Comparison of ENCODE assay signal across 8 mouse cellular contexts in the genomic region with DNA sequence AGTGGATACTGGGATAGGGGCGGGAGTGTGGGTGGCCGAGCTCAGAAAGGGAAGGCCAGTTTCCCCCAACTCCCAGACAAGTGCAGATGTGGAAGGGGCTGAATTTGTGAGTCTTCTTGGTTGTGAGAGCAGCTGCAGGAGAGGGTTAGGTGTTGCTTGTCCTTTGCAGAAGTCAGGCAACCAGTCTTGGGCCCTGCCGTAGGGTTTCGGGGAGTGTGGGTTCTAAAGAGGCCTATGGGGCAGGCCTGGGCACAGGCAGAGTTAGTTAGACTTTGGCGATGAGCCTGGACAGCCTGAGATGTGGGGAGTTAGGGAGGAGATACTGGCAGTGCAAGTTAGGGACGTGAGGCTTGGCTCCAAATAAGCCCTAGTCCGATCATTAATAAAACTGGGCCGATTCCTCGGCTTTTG. TPM values are rescaled to one million over a fixed set of nuclear protein-coding genes. Genes with fewer than 3 reads are reported as not detected.
DNase-seq lines count a peak whose midpoint lies in the region; ATAC-seq and TF ChIP-seq lines count a peak whose summit lies in the region.

No protein-coding gene starts in this region.

- H3K4me2 ChIP-seq in lung, embryonic 15.5 days, result peak overlapping the region; percentile 83
- H3K4me2 ChIP-seq in heart, postnatal 0 days (ENCODE audit: low read depth, low read length), result peak overlapping the region; percentile 94
- H3K4me2 ChIP-seq in liver, postnatal 0 days (ENCODE audit: low read depth, low read length), result peak overlapping the region; percentile 81

- H3K36me3 ChIP-seq in lung, embryonic 15.5 days, result peaks cover 8% of the 10 kb centered on the region
- peaks cover 14% of the 10 kb centered on the region for H3K36me3 ChIP-seq in heart, postnatal 0 days (replicated peaks; ENCODE audit: control insufficient read depth, insufficient read depth, low read length)
- H3K36me3 ChIP-seq in liver, postnatal 0 days (replicated peaks; ENCODE audit: insufficient read depth, low read length), result peaks cover 7% of the 10 kb centered on the region; the same call in 1 of the 2 replicates

- TF ChIP-seq EP300 in heart, postnatal 0 days (IDR thresholded peaks at IDR 0.05; ENCODE audit: low read depth), result no peak
- no peak for TF ChIP-seq EP300 in liver, postnatal 0 days (IDR thresholded peaks at IDR 0.05; ENCODE audit: low read depth)

- TF ChIP-seq CTCF in heart, postnatal 0 days (IDR thresholded peaks at IDR 0.05; ENCODE audit: low read depth), result no peak
- no peak for TF ChIP-seq CTCF in liver, postnatal 0 days (IDR thresholded peaks at IDR 0.05; ENCODE audit: low read depth)

- peak overlapping the region; percentile 79 for H3K4me3 ChIP-seq in lung, embryonic 15.5 days
- peak overlapping the region; percentile 69 for H3K4me3 ChIP-seq in heart, postnatal 0 days (ENCODE audit: low read depth, low read length)
- peak overlapping the region; percentile 62 for H3K4me3 ChIP-seq in liver, postnatal 0 days (ENCODE audit: low read depth, low read length)

- no peak for ATAC-seq in lung, embryonic 15.5 days (ENCODE audit: borderline replicate concordance, extremely low read depth, low FRiP score, low TSS enrichment)
- ATAC-seq in heart, postnatal 0 days (ENCODE audit: insufficient read depth, low read depth), result no peak
- no peak for ATAC-seq in liver, postnatal 0 days

- peak; percentile 69 for DNase-seq in adrenal gland, adult 2 months
- DNase-seq in adrenal gland, adult 8-10 months, result no peak
- DNase-seq in lung, adult 18-20 months, result no peak
- DNase-seq in heart, postnatal 0 days (ENCODE audit: low spot score), result no peak
- no peak for DNase-seq in liver, postnatal 0 days
- DNase-seq in adipocyte (ENCODE audit: low spot score), result no peak
- DNase-seq in gastrocnemius, postnatal 4 days (ENCODE audit: low spot score in 2 of 2), result no peak

- no peaks in the 10 kb centered on the region for H3K9me3 ChIP-seq in lung, embryonic 15.5 days
- no peaks in the 10 kb centered on the region for H3K9me3 ChIP-seq in heart, postnatal 0 days (replicated peaks; ENCODE audit: control insufficient read depth, low read length)
- no peaks in the 10 kb centered on the region for H3K9me3 ChIP-seq in liver, postnatal 0 days (ENCODE audit: low read length)

- H3K27me3 ChIP-seq in lung, embryonic 15.5 days, result no peaks in the 10 kb centered on the region
- H3K27me3 ChIP-seq in heart, postnatal 0 days (ENCODE audit: control insufficient read depth, insufficient read depth, low read length), result no peaks in the 10 kb centered on the region
- H3K27me3 ChIP-seq in liver, postnatal 0 days (ENCODE audit: insufficient read depth, low read length), result peaks cover 31% of the 10 kb centered on the region

- peak overlapping the region; percentile 99 for H3K27ac ChIP-seq in lung, embryonic 15.5 days
- peak overlapping the region; percentile 88 for H3K27ac ChIP-seq in heart, postnatal 0 days (ENCODE audit: low read depth)
- H3K27ac ChIP-seq in liver, postnatal 0 days (ENCODE audit: low read depth), result peak overlapping the region; percentile 91

- H3K4me1 ChIP-seq in lung, embryonic 15.5 days, result peaks cover 62% of the 10 kb centered on the region
- peaks cover 48% of the 10 kb centered on the region for H3K4me1 ChIP-seq in heart, postnatal 0 days (ENCODE audit: control insufficient read depth, insufficient read depth)
- peaks cover 25% of the 10 kb centered on the region for H3K4me1 ChIP-seq in liver, postnatal 0 days (ENCODE audit: insufficient read depth)

- H3K9ac ChIP-seq in lung, embryonic 15.5 days, result peak overlapping the region; percentile 95
- H3K9ac ChIP-seq in heart, postnatal 0 days (replicated peaks; ENCODE audit: low read depth, low read length), result peak overlapping the region; percentile 79
- peak overlapping the region; percentile 74 for H3K9ac ChIP-seq in liver, postnatal 0 days (replicated peaks)

- 10% methylated on average over 9 of the region's 9 CpGs for WGBS in lung, embryonic 15.5 days
- 30% methylated on average over 9 of the region's 9 CpGs for WGBS in heart, postnatal 0 days
- 66% methylated on average over 9 of the region's 9 CpGs for WGBS in liver, postnatal 0 days (ENCODE audit: insufficient replicate concordance)

RNA-seq across cellular contexts. Expression of a gene that starts 1.1 kb away (rescaled TPM):
- 10 to 100 TPM; 75.7 to 82.0 TPM for total RNA-seq in adrenal gland, adult 2 months (2021)
- polyA plus RNA-seq in adrenal gland, adult 2 months (2012; rRNA removed), result 89.9 and 110 TPM in 2 replicates
- total RNA-seq in adrenal gland, adult 8-10 months (2022), result 100 to 1,000 TPM; 128 to 173 (median 140) TPM
- 18.2 and 18.4 TPM in 2 replicates for polyA plus RNA-seq in lung, embryonic 15.5 days (2015; fragmentation: Nextera tagmentation; extraction: Ambion mirVana)
- total RNA-seq in heart, postnatal 0 days (2014; rRNA removed; ENCODE audit: low replicate concordance), result 26.1 and 54.3 TPM in 2 replicates
- 3.0 and 3.3 TPM in 2 replicates for polyA plus RNA-seq in heart, postnatal 0 days (2015; fragmentation: Nextera tagmentation; extraction: Ambion mirVana)
- 1.9 and 2.2 TPM in 2 replicates for polyA plus RNA-seq in liver, postnatal 0 days (2015; fragmentation: Nextera tagmentation; extraction: Ambion mirVana)
- 1 to 10 TPM; 8.4 to 9.8 TPM for total RNA-seq in gastrocnemius, postnatal 4 days (2021)

RNA-seq across cellular contexts. Expression of a gene that starts 13.9 kb away (rescaled TPM):
- total RNA-seq in adrenal gland, adult 2 months (2021), result 100 to 1,000 TPM; 393 to 485 TPM
- polyA plus RNA-seq in adrenal gland, adult 2 months (2012; rRNA removed), result 6.9 and 9.6 TPM in 2 replicates
- 100 to 1,000 TPM; 342 to 453 (median 370) TPM for total RNA-seq in adrenal gland, adult 8-10 months (2022)
- polyA plus RNA-seq in lung, embryonic 15.5 days (2015; fragmentation: Nextera tagmentation; extraction: Ambion mirVana), result 519 and 556 TPM in 2 replicates
- total RNA-seq in heart, postnatal 0 days (2014; rRNA removed; ENCODE audit: low replicate concordance), result 70.4 and 74.5 TPM in 2 replicates
- polyA plus RNA-seq in heart, postnatal 0 days (2015; fragmentation: Nextera tagmentation; extraction: Ambion mirVana), result 490 and 527 TPM in 2 replicates
- 283 and 284 TPM in 2 replicates for polyA plus RNA-seq in liver, postnatal 0 days (2015; fragmentation: Nextera tagmentation; extraction: Ambion mirVana)
- total RNA-seq in gastrocnemius, postnatal 4 days (2021), result 100 to 1,000 TPM; 186 to 241 TPM

RNA-seq across cellular contexts. Expression of a gene that starts 14.0 kb away (rescaled TPM):
- 10 to 100 TPM in 1 of 2 experiments, 1 to 10 TPM in 1; 9.2 to 18.9 TPM for total RNA-seq in adrenal gland, adult 2 months (2021)
- 11.4 and 12.6 TPM in 2 replicates for polyA plus RNA-seq in adrenal gland, adult 2 months (2012; rRNA removed)
- total RNA-seq in adrenal gland, adult 8-10 months (2022), result 10 to 100 TPM; 17.3 to 20.0 (median 18.7) TPM
- polyA plus RNA-seq in lung, embryonic 15.5 days (2015; fragmentation: Nextera tagmentation; extraction: Ambion mirVana), result 11.2 and 11.5 TPM in 2 replicates
- 11.6 and 19.5 TPM in 2 replicates for total RNA-seq in heart, postnatal 0 days (2014; rRNA removed; ENCODE audit: low replicate concordance)
- 14.3 and 14.6 TPM in 2 replicates for polyA plus RNA-seq in heart, postnatal 0 days (2015; fragmentation: Nextera tagmentation; extraction: Ambion mirVana)
- 8.9 and 9.1 TPM in 2 replicates for polyA plus RNA-seq in liver, postnatal 0 days (2015; fragmentation: Nextera tagmentation; extraction: Ambion mirVana)
- 1 to 10 TPM; 8.6 to 9.1 TPM for total RNA-seq in gastrocnemius, postnatal 4 days (2021)

RNA-seq across cellular contexts. Expression of a gene that starts 22.3 kb away (rescaled TPM):
- total RNA-seq in adrenal gland, adult 2 months (2021), result 10 to 100 TPM; 12.5 to 17.5 TPM
- polyA plus RNA-seq in adrenal gland, adult 2 months (2012; rRNA removed), result 22.3 and 25.3 TPM in 2 replicates
- 10 to 100 TPM; 16.3 to 27.7 (median 22.2) TPM for total RNA-seq in adrenal gland, adult 8-10 months (2022)
- 26.4 and 27.0 TPM in 2 replicates for polyA plus RNA-seq in lung, embryonic 15.5 days (2015; fragmentation: Nextera tagmentation; extraction: Ambion mirVana)
- 17.1 and 31.2 TPM in 2 replicates for total RNA-seq in heart, postnatal 0 days (2014; rRNA removed; ENCODE audit: low replicate concordance)
- polyA plus RNA-seq in heart, postnatal 0 days (2015; fragmentation: Nextera tagmentation; extraction: Ambion mirVana), result 11.1 and 11.7 TPM in 2 replicates
- 6.1 and 6.7 TPM in 2 replicates for polyA plus RNA-seq in liver, postnatal 0 days (2015; fragmentation: Nextera tagmentation; extraction: Ambion mirVana)
- total RNA-seq in gastrocnemius, postnatal 4 days (2021), result 10 to 100 TPM; 10.4 to 13.5 TPM

RNA-seq across cellular contexts. Expression of a gene that starts 36.7 kb away (rescaled TPM):
- total RNA-seq in adrenal gland, adult 2 months (2021), result 10 to 100 TPM; 19.5 to 28.2 TPM
- 129 and 130 TPM in 2 replicates for polyA plus RNA-seq in adrenal gland, adult 2 months (2012; rRNA removed)
- 10 to 100 TPM; 19.0 to 25.3 (median 21.7) TPM for total RNA-seq in adrenal gland, adult 8-10 months (2022)
- 12.7 and 14.0 TPM in 2 replicates for polyA plus RNA-seq in lung, embryonic 15.5 days (2015; fragmentation: Nextera tagmentation; extraction: Ambion mirVana)
- total RNA-seq in heart, postnatal 0 days (2014; rRNA removed; ENCODE audit: low replicate concordance), result 21.6 and 44.2 TPM in 2 replicates
- 14.5 and 14.6 TPM in 2 replicates for polyA plus RNA-seq in heart, postnatal 0 days (2015; fragmentation: Nextera tagmentation; extraction: Ambion mirVana)
- polyA plus RNA-seq in liver, postnatal 0 days (2015; fragmentation: Nextera tagmentation; extraction: Ambion mirVana), result 13.3 and 14.3 TPM in 2 replicates
- 10 to 100 TPM; 10.3 to 12.0 TPM for total RNA-seq in gastrocnemius, postnatal 4 days (2021)
